Mouse (Mus musculus) neural tube, embryonic 14.5 days (tissue): ENCODE data around the gene Derl2. TPM values are rescaled to one million over a fixed set of nuclear protein-coding genes. Genes with fewer than 3 reads are reported as not detected.

Experiments
- ATAC-seq: fragments of 200-750 bp; cut with Nextera tagmentation; 2 replicates; pipeline ENCODE4 v1.8.0; 2017; ENCODE audit warnings: low read depth, mild to moderate bottlenecking, moderate TSS enrichment, moderate library complexity
- H3K27ac ChIP-seq: fragments of 300-500 bp; sonication (generic); 2 replicates; pipeline ENCODE4 v1.5.1; 2014; ENCODE audit warnings: low read depth, mild to moderate bottlenecking, control low read depth, low read length, moderate library complexity, mixed read lengths
- H3K27me3 ChIP-seq: fragments of 300-500 bp; sonication (generic); 2 replicates; pipeline ENCODE4 v1.6.1; 2014; ENCODE audit warnings: low read length; ENCODE audit not compliant: control insufficient read depth, insufficient read depth
- H3K36me3 ChIP-seq: fragments of 300-500 bp; sonication (generic); 2 replicates; pipeline ENCODE4 v1.6.1; 2014; ENCODE audit warnings: low read length, mixed read lengths; ENCODE audit not compliant: control insufficient read depth, insufficient read depth
- H3K4me1 ChIP-seq: fragments of 300-500 bp; sonication (generic); 2 replicates; pipeline ENCODE4 v1.6.1; 2014; ENCODE audit warnings: low read length; ENCODE audit not compliant: control insufficient read depth, insufficient read depth
- H3K4me2 ChIP-seq: fragments of 300-500 bp; sonication (generic); 2 replicates; pipeline ENCODE4 v1.6.1; 2014; ENCODE audit warnings: mild to moderate bottlenecking, low read depth, low read length, control low read depth
- H3K4me3 ChIP-seq: fragments of 300-500 bp; sonication (generic); 2 replicates; pipeline ENCODE4 v1.5.1; 2014; ENCODE audit warnings: low read depth, low read length, control low read depth, mixed read lengths
- H3K9ac ChIP-seq: fragments of 300-500 bp; sonication (generic); replicated peaks from 2 replicates; pipeline ENCODE4 v1.6.1; 2014; ENCODE audit warnings: low read depth, mild to moderate bottlenecking, control low read depth, low read length, mixed read lengths
- H3K9me3 ChIP-seq: fragments of 300-500 bp; sonication (generic); 2 replicates; pipeline ENCODE4 v1.6.1; 2016; ENCODE audit warnings: low read length; ENCODE audit not compliant: control insufficient read depth
- WGBS: fragments of 180-500 bp; shearing (Covaris S2); extraction: QIAGEN DNeasy Blood & Tissue Kit; methylation state at CpG from one replicate; pipeline ENCODE4 v1.1.7; 2014; 5-methylcytosine and 5-hydroxymethylcytosine counted together
- polyA plus RNA-seq: library from polyadenylated mRNA; unstranded; fragments of >200 nt; fragmentation: Nextera tagmentation; extraction: Ambion mirVana; gene quantifications from 2 replicates; pipeline ENCODE4 v1.2.1, GENCODE M21; 2014

Gene Derl2
- polyA plus RNA-seq, 1 experiment from 2014 or later, result 28.6 TPM

DNA sequence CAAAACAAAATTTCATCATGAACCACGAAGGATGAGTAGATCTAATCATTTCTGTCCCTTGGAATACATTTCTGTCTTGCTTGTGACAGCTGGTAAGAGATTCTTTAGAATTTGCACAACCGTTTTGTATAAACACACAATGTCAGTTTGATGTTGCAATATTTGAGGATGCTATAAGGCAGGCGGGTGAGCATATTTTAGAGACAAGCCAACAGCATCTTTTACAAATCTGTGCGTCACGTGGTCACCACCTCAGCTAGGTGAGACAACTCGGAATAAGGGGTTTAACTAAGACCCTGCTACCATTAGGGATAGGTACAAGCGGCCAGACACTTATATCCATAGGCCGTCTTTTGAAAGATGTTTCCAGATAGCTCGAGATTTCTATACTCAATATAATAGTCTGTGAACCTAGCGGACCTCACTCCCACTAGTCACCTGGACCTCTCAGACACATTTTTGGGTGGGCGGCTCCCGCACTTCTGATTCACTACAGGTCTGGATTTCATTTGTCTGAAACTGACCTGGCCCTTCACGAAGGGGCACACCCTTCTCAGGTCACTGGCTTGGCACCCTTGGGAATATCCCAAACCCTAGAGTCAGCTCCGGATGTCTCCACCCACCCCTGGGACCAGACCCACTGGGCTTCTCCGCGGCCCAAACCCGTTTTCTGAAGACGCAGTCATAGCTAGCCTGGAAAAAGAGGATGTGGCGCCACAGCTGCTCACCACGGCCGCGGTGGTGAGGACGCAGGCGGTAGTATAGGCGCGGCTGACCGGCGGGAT, 1.0 kb downstream of the Derl2 start:
- Histone ChIP-seq H3K27me3 (no peaks in the 10 kb centered on the region), H3K27ac (peak overlapping the region; percentile 82), H3K9me3 (no peaks in the 10 kb centered on the region), H3K9ac (peak overlapping the region; percentile 87), H3K36me3 (no peaks in the 10 kb centered on the region), H3K4me1 (peaks cover 26% of the 10 kb centered on the region), H3K4me3 (peak overlapping the region; percentile 75), H3K4me2 (peak overlapping the region; percentile 69)
- 7% methylated on average over 28 of the region's 28 CpGs for whole genome bisulfite sequencing
- ATAC-seq, result peak; percentile 10; the same call in 1 of the 2 replicates

DNA sequence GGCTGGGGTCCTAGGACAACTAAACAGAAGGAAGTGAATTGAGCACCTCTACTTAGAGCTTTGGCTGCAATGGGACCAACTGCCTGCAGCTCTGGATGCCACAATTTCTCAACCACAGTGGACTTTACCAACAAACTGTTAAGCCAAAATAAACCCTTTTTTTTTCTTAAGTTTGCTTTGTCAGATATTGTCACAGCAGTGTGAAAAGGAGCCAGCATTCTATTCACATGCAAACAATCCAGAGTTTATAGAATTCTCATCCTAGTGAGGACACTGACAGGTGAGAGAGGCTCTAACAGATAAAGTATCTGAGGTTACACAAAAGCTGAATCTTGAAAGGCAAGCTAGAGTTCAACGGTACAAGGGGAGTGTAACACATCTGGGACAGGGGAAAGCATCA, 2.6 kb downstream of the Derl2 start:
- H3K36me3 ChIP-seq, result peaks cover 8% of the 10 kb centered on the region
- no peak overlapping the region for H3K27ac ChIP-seq
- no peaks in the 10 kb centered on the region for H3K9me3 ChIP-seq
- H3K9ac ChIP-seq, result no peak overlapping the region
- H3K27me3 ChIP-seq, result no peaks in the 10 kb centered on the region
- no peak overlapping the region for H3K4me3 ChIP-seq
- no peak overlapping the region for H3K4me2 ChIP-seq
- 90% methylated on average over 1 of the region's 1 CpGs for WGBS
- no peak for ATAC-seq
- H3K4me1 ChIP-seq, result peaks cover 26% of the 10 kb centered on the region

DNA sequence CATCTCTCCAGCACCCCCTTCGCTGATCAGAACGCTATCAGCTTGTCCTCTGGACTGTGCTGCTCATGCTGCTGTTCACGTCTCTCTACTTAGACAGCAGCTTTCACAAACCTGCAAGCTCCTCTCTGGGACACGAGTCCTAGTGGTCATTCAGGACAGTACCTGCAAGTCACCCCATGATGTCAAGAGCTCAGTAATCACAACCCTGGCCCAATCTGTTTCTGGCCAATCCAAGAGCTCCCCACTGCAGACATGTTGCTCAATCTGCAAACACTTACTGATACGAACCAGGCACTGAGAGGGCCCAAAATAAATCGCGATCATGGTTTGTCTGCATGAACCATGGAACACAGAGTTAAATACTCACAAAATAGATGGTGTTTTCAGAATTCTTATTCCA, 6.9 kb downstream of the Derl2 start:
- H3K4me2 ChIP-seq, result no peak overlapping the region
- H3K4me1 ChIP-seq, result peaks cover 10% of the 10 kb centered on the region
- H3K9me3 ChIP-seq, result no peaks in the 10 kb centered on the region
- WGBS, result 98% methylated on average over 7 of the region's 7 CpGs
- H3K27me3 ChIP-seq, result no peaks in the 10 kb centered on the region
- H3K9ac ChIP-seq, result no peak overlapping the region
- peaks cover 28% of the 10 kb centered on the region for H3K36me3 ChIP-seq
- H3K27ac ChIP-seq, result no peak overlapping the region
- ATAC-seq, result no peak
- no peak overlapping the region for H3K4me3 ChIP-seq

DNA sequence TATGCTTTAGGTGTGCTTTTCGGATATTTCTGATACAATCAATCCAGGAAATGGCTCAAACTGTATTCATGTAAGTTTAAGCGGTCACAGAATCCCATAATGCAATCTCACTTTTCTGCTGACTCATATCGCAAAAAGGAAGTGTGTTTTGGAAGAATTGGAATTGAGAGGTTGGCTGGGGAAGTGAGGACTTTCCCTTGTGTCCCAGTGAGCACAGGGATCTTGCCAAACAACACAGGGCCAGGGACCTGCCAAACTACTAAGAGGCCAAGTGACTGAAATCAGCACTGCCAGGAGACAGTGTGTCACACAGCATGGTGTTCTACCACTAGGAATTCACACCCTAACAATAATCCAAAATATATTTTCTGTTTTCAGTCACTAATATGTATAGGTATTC, 11.3 kb downstream of the Derl2 start:
- no peak overlapping the region for H3K4me3 ChIP-seq
- peaks cover 28% of the 10 kb centered on the region for H3K36me3 ChIP-seq
- no peak overlapping the region for H3K27ac ChIP-seq
- peaks cover 3% of the 10 kb centered on the region; the same call in 1 of the 2 replicates for H3K4me1 ChIP-seq
- no peak overlapping the region for H3K9ac ChIP-seq
- no peaks in the 10 kb centered on the region for H3K27me3 ChIP-seq
- ATAC-seq, result no peak
- no peak overlapping the region for H3K4me2 ChIP-seq
- no peaks in the 10 kb centered on the region for H3K9me3 ChIP-seq
- 93% methylated on average over 3 of the region's 3 CpGs for WGBS

DNA sequence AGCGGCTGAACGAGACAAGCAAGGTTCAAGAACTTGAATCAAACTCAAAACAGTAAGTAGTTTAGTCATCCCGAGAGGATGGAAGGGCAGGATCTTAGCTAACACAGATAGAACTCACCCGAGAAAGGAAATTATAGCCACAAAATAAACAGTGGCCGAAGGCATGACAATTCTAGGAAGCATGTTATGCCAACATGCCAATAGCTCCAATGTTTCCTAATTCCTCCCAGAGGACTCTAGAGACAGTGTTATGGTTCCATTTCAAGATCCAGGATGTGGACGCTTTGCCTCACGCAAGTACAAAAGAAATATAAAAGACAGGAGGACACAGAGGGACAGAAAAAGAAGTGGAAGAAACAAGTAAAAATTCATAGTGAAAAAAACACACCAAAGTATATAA, 11.8 kb downstream of the Derl2 start:
- Histone ChIP-seq H3K4me3 (no peak overlapping the region), H3K27me3 (no peaks in the 10 kb centered on the region), H3K36me3 (peaks cover 28% of the 10 kb centered on the region), H3K4me2 (no peak overlapping the region), H3K9me3 (no peaks in the 10 kb centered on the region), H3K27ac (no peak overlapping the region), H3K9ac (no peak overlapping the region), H3K4me1 (peaks cover 8% of the 10 kb centered on the region; the same call in 1 of the 2 replicates)
- 92% methylated on average over 7 of the region's 7 CpGs for WGBS
- no peak for ATAC-seq

DNA sequence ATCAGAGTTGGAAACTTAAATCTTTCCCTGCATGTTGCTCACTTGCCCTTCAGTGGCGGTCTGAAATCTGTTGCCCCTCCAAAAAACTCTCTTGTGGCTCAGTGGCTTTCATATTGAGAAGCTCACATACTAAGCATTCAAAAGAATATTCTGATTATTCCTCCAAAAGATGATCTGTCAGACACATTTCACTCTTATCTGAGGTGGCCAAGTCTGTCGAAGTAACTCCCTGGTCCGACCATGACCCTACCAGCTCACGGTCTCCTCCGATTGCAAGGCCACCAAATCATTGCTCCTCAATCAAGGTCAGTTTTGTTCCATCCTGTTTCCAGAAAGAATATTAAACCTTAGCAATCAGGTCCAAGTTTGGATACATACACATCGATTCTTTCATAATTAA, 12.6 kb downstream of the Derl2 start:
- Histone ChIP-seq H3K36me3 (peaks cover 20% of the 10 kb centered on the region), H3K4me3 (no peak overlapping the region), H3K4me1 (peaks cover 12% of the 10 kb centered on the region; the same call in 1 of the 2 replicates), H3K9ac (no peak overlapping the region), H3K9me3 (no peaks in the 10 kb centered on the region), H3K27me3 (no peaks in the 10 kb centered on the region), H3K4me2 (no peak overlapping the region), H3K27ac (no peak overlapping the region)
- ATAC-seq, result no peak
- 98% methylated on average over 6 of the region's 6 CpGs for WGBS

DNA sequence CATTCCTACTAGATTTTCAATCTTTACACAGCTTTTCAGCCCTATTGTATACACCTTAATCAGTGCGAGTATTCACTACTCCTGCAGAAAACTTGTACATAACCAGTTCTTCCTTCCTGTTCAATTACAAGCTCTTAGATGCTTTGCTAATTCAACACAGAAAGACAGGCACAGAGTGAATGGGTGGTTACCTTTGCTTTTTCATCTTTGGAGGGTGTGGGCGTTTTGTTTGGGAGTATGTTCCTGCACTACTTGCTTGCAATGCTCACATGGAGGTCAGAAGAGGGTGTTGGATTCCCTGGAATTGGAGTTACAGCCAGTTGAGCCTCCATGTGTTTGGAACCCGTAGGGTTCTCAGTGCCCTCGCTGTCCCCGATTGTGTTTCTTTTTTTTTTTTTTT, 14.6 kb downstream of the Derl2 start:
- peaks cover 12% of the 10 kb centered on the region; the same call in 1 of the 2 replicates for H3K4me1 ChIP-seq
- peak overlapping the region; percentile 81; the same call in 1 of the 2 replicates for H3K4me3 ChIP-seq
- WGBS, result 70% methylated on average over 5 of the region's 5 CpGs
- H3K27ac ChIP-seq, result no peak overlapping the region; the same call in 1 of the 2 replicates
- H3K9ac ChIP-seq, result no peak overlapping the region
- peaks cover 9% of the 10 kb centered on the region for H3K36me3 ChIP-seq
- ATAC-seq, result no peak
- no peaks in the 10 kb centered on the region for H3K27me3 ChIP-seq
- H3K9me3 ChIP-seq, result no peaks in the 10 kb centered on the region
- H3K4me2 ChIP-seq, result peak overlapping the region; percentile 41

DNA sequence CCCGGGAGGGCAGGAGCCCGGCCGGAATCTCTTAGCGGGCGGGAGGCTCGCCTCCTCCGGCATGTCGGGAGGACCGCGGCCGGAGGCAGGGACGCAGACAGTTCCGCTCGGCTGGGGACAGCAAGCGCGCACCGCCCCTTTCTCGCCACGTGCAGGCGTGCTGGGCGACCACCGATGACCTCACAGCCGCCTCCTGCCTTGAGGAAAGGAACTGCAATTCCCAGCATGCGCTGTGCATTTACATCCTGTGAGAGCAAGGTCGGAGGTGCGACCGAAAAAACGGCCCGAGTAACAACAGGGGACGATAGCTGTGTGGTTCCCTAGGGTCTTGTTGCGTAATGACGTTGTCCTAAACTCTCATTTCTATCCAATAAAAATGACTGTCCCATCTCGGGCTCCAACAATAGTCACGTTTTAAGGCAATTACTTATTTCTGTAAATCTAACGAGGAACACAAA, 15.3 kb downstream of the Derl2 start, which contains the start of gene Dhx33:
TSS of gene Dhx33 (minus strand) at position 122 of the 458 bp plus-strand sequence.
- Histone ChIP-seq H3K36me3 (peaks cover 7% of the 10 kb centered on the region), H3K27me3 (no peaks in the 10 kb centered on the region), H3K4me3 (peak within 1 kb of the TSS; percentile 81), H3K4me2 (peak within 1 kb of the TSS; percentile 83), H3K27ac (peak within 1 kb of the TSS; percentile 57), H3K4me1 (peaks cover 12% of the 10 kb centered on the region; the same call in 1 of the 2 replicates), H3K9me3 (no peaks in the 10 kb centered on the region), H3K9ac (peak within 1 kb of the TSS; percentile 65)
- WGBS, result under 1% methylated on average over 35 of the region's 35 CpGs
- ATAC-seq, result peak; percentile 98

DNA sequence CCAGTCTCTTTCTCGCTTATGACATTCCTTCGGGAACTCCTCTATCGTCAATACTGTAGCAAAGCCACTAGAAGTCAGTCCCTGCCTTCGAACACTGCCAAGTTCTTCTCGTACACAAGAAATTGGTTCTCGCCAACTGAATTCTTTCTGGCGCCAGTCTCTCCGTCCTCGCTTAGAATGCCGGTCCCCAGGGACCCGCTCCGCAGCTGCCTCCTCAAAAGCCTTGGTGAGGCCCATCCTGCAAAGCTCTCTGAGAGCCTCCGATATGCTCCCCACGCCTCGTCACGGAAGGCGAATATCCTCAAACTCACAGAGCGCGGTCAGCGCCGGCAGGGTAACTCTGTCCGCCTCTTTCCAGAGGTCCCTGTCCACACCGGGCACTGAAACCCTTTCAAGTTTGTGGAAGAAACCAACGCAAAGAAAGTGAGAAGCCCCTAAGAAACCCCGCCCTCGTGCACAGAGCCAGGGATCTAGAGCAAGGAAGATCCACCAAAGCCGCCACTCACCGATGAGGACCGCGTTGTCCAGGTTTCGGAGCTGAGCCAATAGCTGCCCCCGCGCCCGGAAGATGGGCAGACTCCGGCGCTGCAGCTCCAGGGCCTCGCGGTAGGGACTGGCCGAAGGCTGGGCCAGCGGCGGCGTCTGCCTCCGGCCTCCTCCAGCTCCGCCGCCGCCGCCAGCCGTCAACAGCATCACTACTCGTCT, 15.9 kb downstream of the Derl2 start:
- ATAC-seq, result peak; percentile 80
- Histone ChIP-seq H3K27me3 (no peaks in the 10 kb centered on the region), H3K9ac (peak overlapping the region; percentile 65), H3K9me3 (no peaks in the 10 kb centered on the region), H3K4me1 (peaks cover 12% of the 10 kb centered on the region; the same call in 1 of the 2 replicates), H3K4me3 (peak overlapping the region; percentile 81), H3K36me3 (peaks cover 10% of the 10 kb centered on the region), H3K4me2 (peak overlapping the region; percentile 83), H3K27ac (peak overlapping the region; percentile 57)
- under 1% methylated on average over 49 of the region's 49 CpGs for WGBS
